Mouse (Mus musculus) liver (tissue): ENCODE results near the gene Zdhhc13.
A peak's percentile ranks its signal among the peaks of the same experiment; 100 is the strongest.

Source experiments
- DNase-seq: peaks from one replicate; pipeline ENCODE4 v3.0.0-alpha.2; 2020; ENCODE audit warnings: mixed read lengths

Gene Zdhhc13

DNA sequence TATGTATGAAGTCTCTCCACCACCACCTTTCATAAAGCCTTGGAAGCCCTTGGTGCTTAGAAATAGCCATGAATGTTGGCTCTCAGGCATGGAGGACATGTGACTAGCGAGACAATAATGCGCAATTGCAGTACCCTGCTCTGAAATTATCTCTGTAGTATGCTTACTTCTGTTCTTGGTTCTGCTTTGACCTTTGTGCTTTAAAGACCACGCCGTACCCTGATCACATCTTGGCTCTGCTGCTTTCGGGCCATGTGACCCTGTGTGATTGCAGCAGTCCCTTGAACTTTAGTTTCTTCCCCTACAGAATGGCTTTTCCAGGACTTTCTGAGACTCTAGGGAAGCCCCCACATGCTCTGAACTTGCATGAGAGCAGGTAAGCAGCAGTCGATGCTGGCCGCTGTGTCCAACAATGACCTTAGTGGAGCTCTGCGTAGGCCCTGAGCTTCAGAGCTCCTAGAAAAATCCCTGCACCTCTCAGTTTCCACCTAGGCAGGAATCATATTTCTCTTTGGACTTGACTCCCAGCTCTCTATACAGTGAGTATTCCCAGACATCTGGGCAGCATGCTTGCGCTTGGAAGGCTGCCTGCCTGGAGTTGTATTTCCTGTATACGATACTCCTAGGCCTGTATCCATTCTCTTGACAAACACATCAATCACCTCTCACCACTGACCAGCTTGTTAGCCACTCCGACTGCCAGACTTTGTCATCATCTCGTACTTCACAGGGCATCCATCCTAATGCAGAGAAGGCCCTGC is 56.6 kb downstream of the Zdhhc13 start:
- no peak for DNase-seq

DNA sequence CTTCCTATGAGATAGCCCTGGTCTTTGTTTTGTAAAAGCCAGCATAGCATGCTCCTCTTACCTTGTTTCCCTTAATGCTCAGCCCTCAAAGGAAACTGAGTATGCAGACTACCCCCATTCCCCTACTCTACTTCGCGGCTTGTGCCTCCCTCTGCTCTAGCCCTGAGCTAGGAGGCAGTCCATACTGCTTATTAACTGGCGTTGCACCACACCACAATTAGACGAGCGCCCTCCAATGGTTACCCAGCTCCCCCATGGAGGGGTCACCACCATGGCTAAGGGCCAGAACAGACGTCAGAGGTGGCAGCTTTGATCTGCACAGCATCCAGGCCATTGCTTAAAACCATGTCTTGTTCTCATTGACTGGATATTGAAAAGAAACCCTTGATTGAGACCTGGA is 58.0 kb downstream of the Zdhhc13 start:
- DNase-seq = no peak

DNA sequence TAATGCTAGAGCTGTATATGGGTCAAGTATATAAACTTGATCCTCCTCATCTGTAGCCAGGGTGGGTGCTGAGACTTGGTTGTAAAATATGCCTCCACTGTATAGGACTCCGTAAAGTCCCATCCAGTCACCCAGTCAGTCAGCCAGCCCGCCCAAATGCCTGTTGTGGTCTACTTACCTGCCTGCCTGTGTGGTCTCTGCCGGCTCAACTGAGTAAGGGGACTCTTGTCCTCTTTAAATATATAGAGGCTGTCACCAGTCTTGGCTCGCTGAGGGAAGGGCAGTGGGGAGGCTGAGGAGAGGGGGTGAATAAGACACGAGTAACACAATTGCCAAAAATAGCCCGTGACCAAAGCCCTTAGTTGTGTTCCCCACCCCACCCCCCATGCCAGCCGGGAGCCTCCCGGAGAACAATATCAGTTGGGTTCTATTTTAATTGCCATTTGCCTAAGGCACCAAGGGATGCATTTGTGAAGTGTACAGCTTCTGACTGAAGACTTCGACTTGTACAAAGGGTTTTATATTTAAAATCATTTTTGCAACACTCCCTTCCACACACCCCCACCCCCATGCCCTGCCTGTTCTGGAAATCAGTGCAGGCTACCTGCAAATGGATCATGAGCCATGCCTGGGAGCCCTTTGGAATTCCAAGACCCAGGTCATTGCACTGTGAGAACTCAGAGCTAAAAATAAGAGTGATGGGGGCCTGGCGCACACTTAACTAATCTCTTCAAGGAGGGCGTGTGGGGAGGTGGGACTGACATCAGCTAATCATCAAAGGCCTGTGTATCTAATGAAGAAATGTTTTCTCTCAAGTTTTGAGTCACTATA is 59.2 kb downstream of the Zdhhc13 start, which contains the start of gene Csrp3:
Csrp3 (minus strand) TSS at position 214 of the 831 bp plus-strand sequence.
- DNase-seq = no peak

DNA sequence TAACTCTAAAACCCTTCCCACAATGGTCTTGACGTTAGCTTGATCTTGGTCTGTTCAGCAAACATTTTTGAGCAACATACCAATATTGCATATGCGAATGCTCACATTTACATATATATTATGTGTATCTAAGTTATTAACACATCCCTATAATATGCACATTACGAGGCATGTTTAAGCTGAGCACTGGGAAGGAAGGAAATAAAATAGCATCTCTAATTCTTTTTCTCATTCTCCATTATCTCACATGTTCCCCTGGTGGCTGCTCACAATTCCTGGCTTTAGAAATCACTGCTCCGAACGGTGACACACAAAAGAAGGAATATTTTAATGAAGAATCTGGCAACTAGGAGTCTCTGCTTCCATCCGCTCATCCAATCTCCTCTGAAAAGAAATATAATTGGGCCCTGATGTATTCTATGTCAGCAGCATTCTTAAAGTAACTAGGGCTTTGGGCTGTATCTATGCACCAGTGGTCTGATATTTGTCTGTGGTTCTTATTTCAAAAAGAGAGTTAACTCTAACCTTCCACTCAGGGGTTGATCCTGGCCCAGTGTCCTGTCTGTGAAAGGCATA is 62.8 kb downstream of the Zdhhc13 start:
- no peak for DNase-seq

DNA sequence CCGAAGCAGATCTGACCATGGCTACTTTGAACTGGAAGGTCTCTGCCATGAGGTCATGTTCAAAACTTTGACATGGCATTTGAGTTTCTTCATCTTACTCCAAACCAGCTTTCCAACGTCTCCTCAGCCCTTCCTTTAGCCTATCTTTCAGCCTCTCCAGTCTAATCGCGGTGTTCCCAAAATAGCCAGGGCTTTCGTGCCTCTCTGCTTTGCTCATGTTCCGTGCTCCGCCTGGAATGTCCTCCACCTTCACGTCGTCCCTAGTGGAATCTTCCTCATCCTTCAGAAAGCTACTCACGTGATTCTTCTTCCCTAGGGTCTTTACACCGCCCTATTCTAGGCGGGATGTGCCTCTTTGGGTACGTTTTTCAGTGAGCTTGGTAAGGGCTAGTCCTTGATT is 64.7 kb downstream of the Zdhhc13 start:
- DNase-seq = no peak

DNA sequence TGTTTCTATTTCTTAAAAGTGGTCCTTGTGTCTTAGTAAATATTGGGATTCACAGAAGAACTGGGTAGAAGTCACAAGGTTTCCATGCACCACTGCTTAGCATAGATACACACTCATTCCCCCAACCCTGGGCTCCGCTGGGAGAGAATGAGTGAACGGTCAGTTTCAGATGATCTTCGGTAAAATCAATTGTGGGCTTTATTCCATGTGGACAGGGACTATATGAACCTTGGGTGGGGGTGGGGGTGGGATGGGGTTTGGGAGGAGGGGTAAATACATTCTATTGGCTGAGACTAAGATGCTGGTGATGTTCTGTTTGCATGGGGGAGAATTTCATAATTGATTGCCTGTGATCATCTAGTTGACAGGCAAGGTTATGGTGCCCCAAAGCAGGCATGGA is 66.7 kb downstream of the Zdhhc13 start:
- DNase-seq = no peak

DNA sequence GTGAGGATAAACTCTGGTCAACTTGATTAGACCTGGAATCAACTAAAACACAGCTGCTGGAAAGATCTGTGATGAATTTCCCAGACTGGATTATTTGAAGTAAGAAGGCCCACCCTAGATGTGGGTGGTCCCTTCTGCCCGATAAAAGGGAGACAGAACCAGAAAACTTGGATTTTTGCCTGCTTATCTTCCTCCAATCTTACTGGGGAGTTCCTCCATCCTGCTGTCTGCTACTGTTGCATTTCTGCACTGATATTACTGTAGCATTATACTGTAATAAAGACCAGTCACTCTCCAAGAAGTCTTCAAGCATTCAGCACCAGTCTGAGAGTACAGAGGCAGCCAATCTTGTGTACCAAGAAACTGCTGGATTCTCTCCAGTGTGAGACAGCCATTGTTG is 69.5 kb downstream of the Zdhhc13 start:
- no peak for DNase-seq

DNA sequence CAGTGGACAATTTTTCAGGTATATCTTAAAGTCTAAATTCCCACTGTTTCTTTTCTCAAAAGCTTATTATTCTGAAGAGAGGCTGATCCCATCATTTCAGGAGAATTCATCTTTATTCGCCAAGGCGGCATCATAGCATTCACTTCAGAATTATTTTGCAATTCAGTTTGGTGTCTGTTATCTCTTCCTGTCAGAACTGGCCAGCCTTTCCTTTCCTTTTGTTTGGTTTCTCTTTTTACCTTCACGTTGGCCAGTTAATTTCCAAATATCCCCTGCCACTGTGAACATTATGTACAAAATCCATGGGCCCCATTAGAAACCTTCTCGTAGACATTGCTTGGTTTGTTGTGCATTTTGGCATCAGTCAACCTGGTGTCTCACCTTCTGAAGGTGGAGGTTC is 70.6 kb downstream of the Zdhhc13 start:
- DNase-seq = no peak

DNA sequence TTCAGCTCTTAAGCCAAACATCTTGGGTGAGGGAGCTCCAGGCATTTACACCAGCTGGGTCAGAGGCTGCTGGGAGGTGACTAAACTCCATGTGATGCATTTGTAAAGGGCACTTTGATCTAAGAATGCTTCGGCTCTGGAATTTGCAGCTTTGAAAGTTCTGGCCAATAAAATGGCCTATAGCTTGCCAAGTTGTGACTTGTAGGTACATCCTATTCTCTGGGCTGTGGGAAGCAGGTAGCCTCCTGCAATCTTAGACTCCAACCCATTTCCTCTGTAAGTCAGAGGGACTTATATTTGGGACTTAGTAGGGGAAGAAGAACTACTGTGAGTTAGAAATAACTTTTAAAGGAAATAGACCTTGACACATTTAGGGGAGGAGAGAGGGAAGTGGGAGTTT is 72.1 kb downstream of the Zdhhc13 start:
- DNase-seq = no peak

DNA sequence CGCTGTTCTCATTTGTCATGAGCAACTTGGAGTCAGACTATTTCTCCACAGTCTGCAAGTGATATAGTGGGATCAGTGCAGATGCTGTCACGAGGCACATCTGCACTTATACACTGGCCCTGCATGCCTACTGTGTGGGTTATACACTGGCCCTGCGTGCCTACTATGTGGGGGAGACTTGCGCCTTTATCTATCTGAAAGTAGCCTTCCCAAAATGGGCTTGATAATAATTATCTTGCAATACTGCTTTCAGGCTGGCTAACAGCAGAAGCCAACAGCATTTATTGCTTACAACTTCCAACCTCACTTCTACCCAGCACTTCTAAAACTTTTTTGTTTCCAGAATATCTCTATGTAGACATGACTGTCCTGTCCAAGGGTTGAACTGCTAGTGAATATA is 73.0 kb downstream of the Zdhhc13 start:
- no peak for DNase-seq

DNA sequence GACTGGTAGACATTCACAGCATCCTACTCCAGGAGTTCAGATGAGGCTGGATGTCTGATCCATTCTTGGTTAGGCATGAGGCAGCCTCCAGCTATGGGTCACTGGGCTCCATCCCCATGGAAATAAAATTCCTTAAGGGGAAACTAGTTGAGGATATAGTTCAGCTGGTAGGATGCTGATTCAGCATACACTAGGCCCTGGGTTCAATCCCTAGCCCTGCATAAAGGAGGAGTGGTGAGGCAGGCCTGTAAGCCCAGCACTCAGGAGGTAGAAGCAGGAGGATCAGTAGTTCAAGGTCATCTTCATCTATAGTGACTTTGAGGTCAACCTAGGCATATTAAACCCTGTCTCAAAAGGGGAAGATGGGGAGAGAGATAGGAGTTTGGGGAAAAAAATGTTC is 75.4 kb downstream of the Zdhhc13 start:
- no peak for DNase-seq

DNA sequence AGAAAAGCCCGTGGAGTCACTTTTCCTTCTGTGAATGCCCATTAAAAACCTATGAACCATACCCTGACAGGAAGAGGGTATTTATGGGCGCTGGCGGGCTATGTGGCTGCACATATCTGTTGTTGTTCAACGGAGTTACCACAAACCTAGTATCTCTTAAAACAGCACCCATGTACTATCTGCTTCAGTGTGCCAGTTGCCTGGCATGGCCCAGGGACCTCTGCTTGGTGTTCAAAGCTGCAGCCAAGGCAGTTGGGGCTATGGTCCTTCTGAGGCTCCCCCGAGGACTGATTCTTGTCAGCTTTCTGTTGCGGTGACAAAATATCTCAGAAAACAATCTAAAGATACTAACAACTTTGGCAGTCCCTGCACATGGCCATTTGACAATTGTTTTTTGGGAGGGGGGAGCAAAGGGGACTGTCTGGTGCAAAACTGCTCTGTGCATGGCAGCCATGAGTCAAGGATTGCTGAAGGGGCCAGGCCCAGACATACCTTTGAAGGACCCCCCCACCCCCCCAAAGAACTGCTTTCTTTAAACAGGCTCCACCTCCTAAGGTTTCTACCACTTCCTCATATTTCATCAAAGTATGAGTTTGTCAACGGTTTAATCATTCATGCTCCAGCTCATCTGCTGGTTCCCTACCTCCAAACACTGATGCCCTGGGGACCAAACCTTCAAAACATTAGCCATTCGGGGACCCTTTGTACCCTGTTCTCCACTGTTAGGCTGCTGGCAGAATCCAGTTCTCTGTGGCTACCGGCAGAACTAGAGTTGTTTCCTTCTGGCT is 76.1 kb downstream of the Zdhhc13 start:
- DNase-seq = no peak

DNA sequence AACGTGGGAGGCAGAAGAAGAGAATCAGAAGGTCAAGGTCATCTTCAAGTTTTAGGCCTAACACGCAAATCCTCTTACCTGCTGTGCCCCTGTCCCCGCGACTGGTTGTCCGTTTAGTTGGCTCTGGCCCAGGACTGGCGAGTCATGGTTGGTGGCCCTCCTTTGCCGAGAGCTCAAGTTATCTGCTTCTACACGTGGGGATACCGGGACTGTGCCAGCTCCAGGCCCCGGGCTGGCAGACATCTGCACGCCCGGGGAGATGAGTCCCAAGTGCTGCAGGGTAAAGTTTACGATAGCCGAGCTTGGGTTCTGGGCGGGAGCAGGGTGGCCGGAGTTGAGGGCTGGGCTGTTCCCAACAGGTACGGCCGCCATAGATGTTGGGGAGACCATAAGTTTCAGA is 78.8 kb downstream of the Zdhhc13 start:
- no peak for DNase-seq

DNA sequence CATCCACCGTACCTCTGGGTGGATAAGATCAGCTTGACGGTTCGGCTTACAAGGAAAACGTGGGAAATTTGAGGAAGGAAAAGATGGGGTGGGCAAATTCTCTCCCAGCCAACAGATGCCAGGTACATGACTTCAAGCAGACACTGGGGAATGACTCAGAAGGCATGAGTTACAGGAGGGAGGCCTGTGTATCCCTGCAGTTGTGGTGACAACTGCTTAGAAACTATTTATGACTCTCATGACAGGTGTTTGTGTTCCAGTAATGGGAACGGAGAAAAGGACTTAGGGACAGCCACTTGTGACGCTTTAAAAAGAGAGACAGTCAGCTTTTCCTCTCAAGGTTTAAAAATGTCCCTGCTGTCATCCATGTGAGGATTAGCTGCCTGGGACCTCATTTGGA is 81.3 kb downstream of the Zdhhc13 start:
- no peak for DNase-seq

DNA sequence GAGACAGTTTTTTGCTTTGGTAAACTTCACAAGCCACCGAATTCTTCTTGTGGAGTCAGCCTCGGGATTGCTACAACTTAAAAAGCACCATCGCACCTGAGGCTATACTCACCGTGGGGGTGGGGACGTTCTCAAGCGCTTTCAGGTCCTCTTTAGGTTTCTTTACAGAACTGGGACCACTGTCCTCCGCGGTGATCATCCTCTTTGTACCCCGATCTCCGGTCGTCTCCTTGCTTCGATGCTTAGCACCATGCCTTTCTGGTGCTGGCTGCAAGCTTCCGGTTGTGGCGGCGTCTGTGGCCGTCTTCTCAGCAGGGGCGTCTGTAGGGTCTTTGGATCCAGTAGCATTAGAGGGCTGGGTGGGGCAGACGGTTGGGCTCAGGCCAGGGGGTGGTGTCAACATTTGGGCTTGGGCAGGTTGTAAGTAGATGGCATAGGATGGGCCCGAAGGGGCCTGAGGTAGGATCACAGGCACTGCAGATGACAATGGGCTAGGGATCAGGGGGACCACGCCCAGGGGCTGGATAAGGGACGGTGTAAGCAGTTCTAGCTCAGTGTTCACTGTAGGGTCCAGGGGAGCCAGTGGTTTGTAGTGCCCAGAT is 81.9 kb downstream of the Zdhhc13 start:
- DNase-seq = no peak

DNA sequence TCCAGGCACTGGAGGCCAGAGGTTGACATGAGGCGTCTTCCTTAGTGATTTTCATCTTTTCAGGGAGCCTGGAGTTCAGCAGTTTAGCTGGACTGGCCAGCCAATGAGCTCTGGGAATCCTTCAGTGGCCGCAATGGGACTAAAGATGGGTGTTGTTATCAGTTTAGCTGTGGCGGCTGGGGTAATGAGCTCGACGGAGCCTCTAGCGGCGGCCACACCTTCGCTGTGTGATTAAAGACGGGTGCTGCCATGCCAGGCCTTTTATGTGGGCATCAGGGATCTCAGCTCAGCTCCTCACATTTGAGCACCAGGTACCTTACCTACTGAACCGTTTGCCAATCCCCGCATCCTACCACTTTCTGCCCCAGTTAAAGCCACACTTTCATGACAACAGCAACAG is 82.5 kb downstream of the Zdhhc13 start:
- no peak for DNase-seq

DNA sequence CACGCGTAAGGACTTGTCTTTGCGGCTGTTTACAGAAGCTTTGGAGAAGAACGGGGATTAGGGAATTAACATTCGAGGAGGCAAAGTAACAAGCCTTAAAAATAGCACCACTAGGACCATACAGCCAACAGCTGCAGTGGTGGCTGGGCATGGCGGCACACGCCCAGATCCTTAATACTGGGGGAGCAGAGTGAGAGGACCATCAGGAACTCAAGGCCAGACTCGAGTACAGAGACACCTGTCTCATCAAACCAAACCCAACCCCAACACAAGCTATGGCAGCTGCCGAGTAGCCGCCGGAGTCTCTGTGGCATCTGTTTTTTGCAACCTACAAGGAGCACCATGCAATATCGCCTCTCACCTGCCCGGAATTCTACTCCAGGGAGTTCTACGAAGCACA is 86.3 kb downstream of the Zdhhc13 start:
- no peak for DNase-seq

DNA sequence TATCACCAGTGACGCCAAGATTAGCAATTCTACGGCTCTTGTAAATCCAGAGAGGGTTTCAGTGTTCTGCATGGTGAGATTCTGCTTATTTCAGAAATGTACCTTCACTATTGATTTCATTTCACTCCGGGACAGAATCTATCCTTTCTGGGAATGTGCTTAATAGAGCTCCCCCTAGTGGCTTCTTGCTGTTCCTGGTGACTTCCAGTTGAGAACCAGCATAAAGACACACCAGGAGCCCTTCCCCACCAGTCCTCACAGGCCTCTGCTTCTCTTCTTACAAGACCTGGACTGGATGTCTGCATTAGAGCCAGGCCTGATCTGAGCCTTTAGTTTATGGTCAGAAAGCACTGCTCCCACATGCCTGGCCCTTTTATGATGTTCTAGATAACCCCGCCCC is 87.7 kb downstream of the Zdhhc13 start:
- DNase-seq = peak; percentile 49
